Mouse (Mus musculus) midbrain, embryonic 12.5 days (tissue): Measurements from ENCODE around the gene Ptpre. TPM values are rescaled to one million over a fixed set of nuclear protein-coding genes. Genes with fewer than 3 reads are reported as not detected.

ENCODE experiments used
- ATAC-seq: fragments of 200-750 bp; cut with Nextera tagmentation; 2 replicates; pipeline ENCODE4 v1.8.0; 2017; ENCODE audit warnings: low read depth, moderate TSS enrichment, moderate library complexity; ENCODE audit not compliant: low FRiP score
- H3K27ac ChIP-seq: fragments of 300-500 bp; sonication (generic); replicated peaks from 2 replicates; pipeline ENCODE4 v1.5.1; 2016; ENCODE audit warnings: mild to moderate bottlenecking
- H3K27me3 ChIP-seq: fragments of 300-500 bp; sonication (generic); 2 replicates; pipeline ENCODE4 v1.6.1; 2016; ENCODE audit warnings: mild to moderate bottlenecking
- H3K36me3 ChIP-seq: fragments of 300-500 bp; sonication (generic); 2 replicates; pipeline ENCODE4 v1.6.1; 2016
- H3K4me1 ChIP-seq: fragments of 300-500 bp; sonication (generic); 2 replicates; pipeline ENCODE4 v1.6.1; 2016
- H3K4me2 ChIP-seq: fragments of 300-500 bp; sonication (generic); replicated peaks from 2 replicates; pipeline ENCODE4 v1.6.1; 2016; ENCODE audit warnings: mild to moderate bottlenecking, moderate library complexity
- H3K4me3 ChIP-seq: fragments of 300-500 bp; sonication (generic); 2 replicates; pipeline ENCODE4 v1.5.1; 2016; ENCODE audit warnings: mild to moderate bottlenecking
- H3K9ac ChIP-seq: fragments of 300-500 bp; sonication (generic); replicated peaks from 2 replicates; pipeline ENCODE4 v1.6.1; 2016; ENCODE audit warnings: mild to moderate bottlenecking, moderate library complexity
- H3K9me3 ChIP-seq: fragments of 300-500 bp; sonication (generic); 2 replicates; pipeline ENCODE4 v1.6.1; 2016; ENCODE audit warnings: mild to moderate bottlenecking
- WGBS: fragments of 180-500 bp; shearing (Covaris S2); methylation state at CpG from one replicate; pipeline ENCODE4 v1.1.7; 2016; 5-methylcytosine and 5-hydroxymethylcytosine counted together
- polyA plus RNA-seq: library from polyadenylated mRNA; unstranded; fragments of >200 nt; fragmentation: Nextera tagmentation; extraction: Ambion mirVana; gene quantifications from 2 replicates; pipeline ENCODE4 v1.2.1, GENCODE M21; 2016

The Ptpre gene
- polyA plus RNA-seq, 1 experiment from 2014 or later: 1.4 TPM

DNA sequence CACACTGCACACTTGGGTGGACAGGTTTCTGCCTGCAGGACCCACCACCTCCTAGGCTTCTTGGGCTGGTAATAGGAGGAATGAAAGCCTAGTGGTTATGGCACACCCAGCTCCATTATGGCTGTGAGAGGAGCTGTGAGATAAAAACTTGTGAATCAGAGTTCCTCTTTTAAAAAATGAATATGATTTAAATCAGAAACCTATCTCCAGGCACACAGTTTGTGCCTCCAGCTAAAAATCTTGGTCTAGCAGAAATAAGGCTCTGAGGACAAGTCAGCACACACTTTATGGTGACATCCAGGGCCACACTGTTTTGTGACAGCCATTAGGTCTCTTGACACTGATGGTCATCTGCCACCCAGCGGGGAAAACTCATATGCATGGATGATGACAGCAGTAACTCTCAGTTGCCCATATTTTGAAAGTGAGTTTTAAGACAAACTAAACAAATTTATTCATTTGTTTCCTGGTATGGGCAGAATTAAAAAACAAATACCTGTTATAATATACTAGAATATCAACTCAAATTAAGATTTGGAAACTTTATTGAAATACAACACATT is 47.9 kb downstream of the Ptpre start:
- ATAC-seq: no peak

DNA sequence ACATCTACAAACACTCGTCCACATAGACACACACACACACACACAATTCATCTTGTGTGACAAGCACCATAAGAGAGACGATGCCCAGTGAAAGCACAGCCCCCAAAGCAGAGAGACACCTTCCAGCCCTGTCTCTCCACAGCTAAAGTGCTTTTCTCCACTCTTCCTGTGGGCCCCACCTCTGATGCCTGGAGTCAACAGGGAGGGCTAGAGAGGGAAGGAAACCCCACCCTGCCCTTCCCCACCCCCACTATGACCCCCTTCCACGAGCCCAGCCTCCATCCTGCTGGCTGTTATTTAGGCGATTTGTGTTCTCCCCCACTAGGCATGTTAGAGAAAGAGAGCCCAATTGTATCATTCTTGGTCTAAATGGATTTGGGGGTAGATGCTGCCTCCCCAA is 49.1 kb downstream of the Ptpre start:
- H3K4me2 ChIP-seq: no peak overlapping the region
- ATAC-seq: no peak
- H3K27me3 ChIP-seq: no peaks in the 10 kb centered on the region
- no peaks in the 10 kb centered on the region for H3K36me3 ChIP-seq
- no peaks in the 10 kb centered on the region for H3K4me1 ChIP-seq
- no peaks in the 10 kb centered on the region for H3K9me3 ChIP-seq
- H3K4me3 ChIP-seq: no peak overlapping the region
- no peak overlapping the region for H3K9ac ChIP-seq
- 53% methylated on average over 4 of the region's 4 CpGs for WGBS
- H3K27ac ChIP-seq: no peak overlapping the region

More for the DNA sequence above, 47.9 kb downstream of the Ptpre start:
- Histone ChIP-seq H3K36me3 (no peaks in the 10 kb centered on the region), H3K9ac (no peak overlapping the region), H3K9me3 (no peaks in the 10 kb centered on the region), H3K4me2 (no peak overlapping the region), H3K27ac (no peak overlapping the region), H3K4me3 (no peak overlapping the region), H3K27me3 (no peaks in the 10 kb centered on the region), H3K4me1 (no peaks in the 10 kb centered on the region)
- WGBS: 89% methylated on average over 1 of the region's 1 CpGs

DNA sequence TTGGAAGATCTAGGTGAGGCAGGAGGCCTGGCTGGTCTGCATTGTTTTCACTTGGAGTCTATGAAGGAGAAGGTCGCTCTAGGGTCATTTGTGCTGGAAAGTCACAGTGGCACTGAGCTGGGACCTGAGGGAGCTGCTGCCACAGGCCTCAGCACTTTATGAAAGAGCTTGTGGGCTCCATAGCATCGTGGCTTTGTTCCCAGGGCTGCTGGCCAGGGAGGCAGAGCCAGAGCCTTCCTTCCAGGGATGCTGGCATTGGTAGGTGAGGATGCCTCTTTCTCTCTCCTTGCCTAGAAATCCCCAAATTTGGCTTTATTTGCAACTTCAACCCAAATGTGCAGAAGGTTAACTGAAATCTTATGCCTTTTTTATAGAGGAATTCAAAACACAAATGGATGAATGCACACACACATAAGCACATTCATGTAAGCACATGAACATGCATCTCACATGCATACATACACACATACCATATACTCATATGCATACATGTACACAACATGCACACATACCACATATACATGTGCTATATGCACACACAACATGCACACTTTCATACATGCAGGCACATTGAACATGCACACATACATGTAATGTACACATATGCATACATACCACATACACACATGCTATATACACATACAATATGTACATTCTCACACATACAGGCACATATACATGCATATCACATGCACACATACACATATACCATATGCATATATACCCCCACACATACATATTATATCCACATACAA is 50.7 kb downstream of the Ptpre start:
- ATAC-seq: no peak
- Histone ChIP-seq H3K4me3 (no peak overlapping the region), H3K4me2 (no peak overlapping the region), H3K27ac (no peak overlapping the region), H3K27me3 (no peaks in the 10 kb centered on the region), H3K9me3 (no peaks in the 10 kb centered on the region), H3K9ac (no peak overlapping the region), H3K36me3 (no peaks in the 10 kb centered on the region), H3K4me1 (no peaks in the 10 kb centered on the region)
- WGBS: 66% methylated on average over 2 of the region's 2 CpGs

DNA sequence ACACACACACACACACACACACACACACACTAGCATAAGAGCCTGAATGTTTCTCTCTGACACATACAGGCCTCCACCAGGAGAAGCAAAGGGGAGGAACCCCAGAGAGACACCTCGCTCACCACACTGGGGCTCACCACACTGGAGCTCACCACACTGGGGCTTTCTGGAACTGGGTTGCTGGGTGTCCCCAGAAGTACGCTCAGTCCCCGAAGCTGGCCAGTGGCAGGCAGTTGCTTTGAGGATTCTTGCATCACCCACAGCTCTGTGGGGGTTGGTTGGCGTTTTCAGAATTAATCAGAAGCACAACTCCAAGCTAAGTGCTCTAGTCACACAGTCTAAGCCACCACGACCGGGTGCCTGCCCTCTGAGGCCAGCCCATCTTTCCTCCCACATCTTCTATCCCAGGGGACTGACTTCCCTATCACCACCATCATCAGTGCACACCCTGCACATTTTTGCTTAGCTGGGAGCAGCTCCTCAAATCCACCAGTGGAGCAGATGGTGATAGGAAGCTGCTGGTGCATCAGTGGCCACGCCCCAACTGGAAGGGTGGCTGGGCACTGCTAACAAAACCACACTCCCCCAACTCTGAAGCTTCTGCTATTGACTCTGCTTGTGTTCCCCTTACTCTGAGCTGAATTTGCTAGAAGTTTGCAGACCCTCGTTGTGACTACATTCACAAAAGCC is 51.5 kb downstream of the Ptpre start:
- H3K27me3 ChIP-seq: no peaks in the 10 kb centered on the region
- H3K9ac ChIP-seq: no peak overlapping the region
- no peak overlapping the region for H3K27ac ChIP-seq
- no peaks in the 10 kb centered on the region for H3K4me1 ChIP-seq
- H3K4me2 ChIP-seq: no peak overlapping the region
- H3K36me3 ChIP-seq: no peaks in the 10 kb centered on the region
- H3K9me3 ChIP-seq: no peaks in the 10 kb centered on the region
- no peak overlapping the region for H3K4me3 ChIP-seq
- ATAC-seq: no peak
- 82% methylated on average over 8 of the region's 8 CpGs for WGBS

DNA sequence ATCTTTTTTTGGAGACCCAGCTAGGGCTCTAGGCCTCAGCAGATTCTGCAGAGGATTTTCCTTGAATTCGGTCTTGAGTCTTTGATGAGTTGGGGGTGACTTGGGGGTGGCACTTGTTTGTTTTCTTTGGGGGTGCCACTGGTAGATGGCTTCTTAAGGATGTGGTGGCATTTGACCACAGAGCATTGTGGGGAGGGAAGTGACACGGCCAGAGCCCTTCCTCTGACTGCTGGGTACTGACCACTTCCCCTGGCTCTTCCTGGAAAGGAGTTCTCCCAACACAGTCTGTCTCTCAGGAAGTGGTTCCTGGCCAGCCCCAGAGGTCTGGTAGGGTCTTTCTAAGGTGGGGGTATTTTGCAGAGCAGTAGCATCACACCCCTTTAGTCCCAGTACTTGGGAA is 54.2 kb downstream of the Ptpre start:
- H3K4me1 ChIP-seq: 0 out of 2 replicates have a peak, but pooled peaks cover 1% of the 10 kb centered on the region
- H3K4me2 ChIP-seq: no peak overlapping the region
- no peaks in the 10 kb centered on the region for H3K27me3 ChIP-seq
- H3K36me3 ChIP-seq: no peaks in the 10 kb centered on the region
- no peaks in the 10 kb centered on the region for H3K9me3 ChIP-seq
- ATAC-seq: no peak
- H3K27ac ChIP-seq: no peak overlapping the region
- H3K4me3 ChIP-seq: no peak overlapping the region
- whole genome bisulfite sequencing: 86% methylated on average over 2 of the region's 2 CpGs
- H3K9ac ChIP-seq: no peak overlapping the region

DNA sequence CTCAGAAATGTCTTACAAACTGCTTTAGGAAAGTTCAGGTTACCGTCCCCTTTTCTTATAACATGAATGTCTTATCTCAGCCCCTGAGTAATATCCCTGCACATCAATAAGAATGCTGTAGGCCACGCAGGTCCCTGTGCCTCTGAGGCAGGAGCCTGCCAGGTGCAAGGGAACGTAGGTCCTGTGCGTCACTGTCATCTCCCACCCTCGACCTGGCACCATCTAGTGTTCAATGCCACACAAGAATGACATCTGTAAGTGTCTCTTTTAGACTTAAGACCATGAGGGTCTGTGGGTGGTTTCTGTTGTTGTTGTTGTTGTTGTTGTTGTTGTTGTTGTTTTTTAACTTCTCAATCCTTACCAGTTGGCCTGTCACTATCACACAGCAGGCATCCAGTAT is 56.0 kb downstream of the Ptpre start:
- Histone ChIP-seq H3K27me3 (no peaks in the 10 kb centered on the region), H3K4me2 (no peak overlapping the region), H3K4me1 (0 out of 2 replicates have a peak, but pooled peaks cover 5% of the 10 kb centered on the region), H3K9ac (no peak overlapping the region), H3K36me3 (no peaks in the 10 kb centered on the region), H3K27ac (no peak overlapping the region), H3K4me3 (no peak overlapping the region), H3K9me3 (no peaks in the 10 kb centered on the region)
- 84% methylated on average over 5 of the region's 5 CpGs for WGBS
- no peak for ATAC-seq

DNA sequence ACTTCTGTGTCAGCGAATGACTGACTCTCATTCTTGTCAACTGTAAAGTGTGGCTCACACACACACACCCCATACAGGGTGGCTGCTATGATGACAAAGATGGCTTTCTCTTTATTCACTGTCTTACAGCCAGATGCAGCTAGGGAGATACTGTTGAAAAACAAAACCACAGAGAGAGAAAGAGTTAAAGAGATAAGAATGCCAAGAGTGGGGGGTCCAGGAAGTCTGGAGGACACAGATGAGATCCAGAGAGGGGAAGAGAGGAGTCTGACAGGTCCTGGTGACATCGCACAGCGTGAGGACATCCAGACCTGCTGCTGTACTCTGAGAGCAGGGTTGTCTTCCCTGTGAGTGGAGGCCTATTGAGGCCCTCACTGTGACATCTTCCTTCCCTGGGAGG is 56.5 kb downstream of the Ptpre start:
- H3K4me1 ChIP-seq: 0 out of 2 replicates have a peak, but pooled peaks cover 5% of the 10 kb centered on the region
- no peak overlapping the region for H3K4me3 ChIP-seq
- H3K9ac ChIP-seq: no peak overlapping the region
- no peak overlapping the region for H3K27ac ChIP-seq
- H3K36me3 ChIP-seq: no peaks in the 10 kb centered on the region
- no peak overlapping the region for H3K4me2 ChIP-seq
- WGBS: 90% methylated on average over 3 of the region's 3 CpGs
- ATAC-seq: no peak
- H3K9me3 ChIP-seq: no peaks in the 10 kb centered on the region
- no peaks in the 10 kb centered on the region for H3K27me3 ChIP-seq

DNA sequence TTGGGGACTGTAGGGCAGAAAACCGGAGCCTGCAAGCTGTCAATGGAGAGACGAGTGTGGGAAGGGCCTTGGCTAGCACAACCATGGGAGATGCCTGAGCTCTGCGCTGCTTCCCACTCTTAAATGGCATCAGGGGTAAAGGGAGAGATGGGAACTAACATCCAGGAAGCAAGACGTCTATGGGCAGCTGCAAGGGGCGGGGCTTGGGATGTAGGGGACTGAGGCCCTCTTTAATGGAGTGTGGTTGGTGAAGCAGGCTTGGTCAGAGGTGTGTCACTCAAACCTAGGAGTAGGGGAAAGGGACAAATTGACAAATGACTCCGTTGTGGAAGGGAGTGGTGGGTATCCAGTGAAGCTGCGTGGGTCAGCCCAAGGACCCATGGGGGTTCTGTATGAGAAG is 57.4 kb downstream of the Ptpre start:
- Histone ChIP-seq H3K4me2 (no peak overlapping the region), H3K36me3 (no peaks in the 10 kb centered on the region), H3K27ac (no peak overlapping the region), H3K4me3 (no peak overlapping the region), H3K4me1 (0 out of 2 replicates have a peak, but pooled peaks cover 5% of the 10 kb centered on the region), H3K9ac (no peak overlapping the region), H3K27me3 (no peaks in the 10 kb centered on the region), H3K9me3 (no peaks in the 10 kb centered on the region)
- WGBS: 76% methylated on average over 7 of the region's 7 CpGs
- no peak for ATAC-seq

DNA sequence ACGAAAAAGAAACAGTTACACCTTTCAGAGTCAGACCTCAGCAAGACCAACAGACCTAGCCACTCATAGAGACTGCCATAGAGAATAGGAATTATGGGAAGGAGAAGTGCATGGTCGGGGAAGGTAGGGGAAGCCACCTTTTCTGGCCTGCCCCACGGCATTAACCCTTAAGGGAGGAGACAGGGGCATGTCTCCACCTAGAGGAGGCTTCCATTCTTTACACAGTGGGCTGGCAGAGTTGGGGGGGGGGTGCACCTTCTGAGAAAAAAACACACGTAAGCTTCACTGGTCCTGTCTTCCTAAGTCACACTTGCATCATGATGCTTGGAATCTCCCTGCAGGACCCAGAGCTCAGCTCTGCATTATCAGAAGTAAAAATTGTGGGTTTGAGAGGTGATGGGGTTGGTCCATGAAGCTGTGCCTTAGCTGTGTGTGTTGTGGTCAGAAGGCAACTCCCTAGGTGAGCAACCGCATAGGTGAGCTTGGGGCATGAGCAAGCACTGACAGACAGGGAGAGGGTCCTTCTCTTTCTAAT is 58.4 kb downstream of the Ptpre start:
- no peak overlapping the region for H3K4me3 ChIP-seq
- H3K9me3 ChIP-seq: no peaks in the 10 kb centered on the region
- 0 out of 2 replicates have a peak, but pooled peaks cover 5% of the 10 kb centered on the region for H3K4me1 ChIP-seq
- no peak overlapping the region for H3K9ac ChIP-seq
- ATAC-seq: no peak
- no peaks in the 10 kb centered on the region for H3K36me3 ChIP-seq
- H3K27ac ChIP-seq: no peak overlapping the region
- no peak overlapping the region for H3K4me2 ChIP-seq
- 54% methylated on average over 5 of the region's 5 CpGs for WGBS
- no peaks in the 10 kb centered on the region for H3K27me3 ChIP-seq

DNA sequence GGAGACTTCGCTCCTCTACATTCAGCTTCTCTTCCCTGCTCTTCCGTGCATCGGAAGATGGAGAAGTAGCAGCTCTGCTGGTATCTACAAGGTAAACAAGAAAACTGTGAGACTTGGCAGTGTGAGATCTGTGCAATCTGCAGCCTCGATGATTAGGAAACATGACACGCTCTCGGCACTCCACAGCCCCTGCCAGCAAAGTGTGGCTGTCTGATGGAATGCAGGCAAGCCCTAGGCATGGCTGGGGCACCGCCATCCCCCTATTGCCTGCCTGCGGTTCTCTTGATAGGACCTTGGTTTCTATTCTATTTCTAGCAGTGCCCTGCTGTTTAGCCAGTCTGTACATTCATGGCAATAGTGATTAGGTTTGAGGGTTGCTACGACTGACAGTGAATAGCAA is 59.7 kb downstream of the Ptpre start:
- Histone ChIP-seq H3K27ac (no peak overlapping the region), H3K4me2 (no peak overlapping the region), H3K36me3 (no peaks in the 10 kb centered on the region), H3K27me3 (no peaks in the 10 kb centered on the region), H3K4me3 (no peak overlapping the region), H3K4me1 (0 out of 2 replicates have a peak, but pooled peaks cover 5% of the 10 kb centered on the region), H3K9ac (no peak overlapping the region), H3K9me3 (no peaks in the 10 kb centered on the region)
- ATAC-seq: no peak
- 68% methylated on average over 9 of the region's 9 CpGs for WGBS

DNA sequence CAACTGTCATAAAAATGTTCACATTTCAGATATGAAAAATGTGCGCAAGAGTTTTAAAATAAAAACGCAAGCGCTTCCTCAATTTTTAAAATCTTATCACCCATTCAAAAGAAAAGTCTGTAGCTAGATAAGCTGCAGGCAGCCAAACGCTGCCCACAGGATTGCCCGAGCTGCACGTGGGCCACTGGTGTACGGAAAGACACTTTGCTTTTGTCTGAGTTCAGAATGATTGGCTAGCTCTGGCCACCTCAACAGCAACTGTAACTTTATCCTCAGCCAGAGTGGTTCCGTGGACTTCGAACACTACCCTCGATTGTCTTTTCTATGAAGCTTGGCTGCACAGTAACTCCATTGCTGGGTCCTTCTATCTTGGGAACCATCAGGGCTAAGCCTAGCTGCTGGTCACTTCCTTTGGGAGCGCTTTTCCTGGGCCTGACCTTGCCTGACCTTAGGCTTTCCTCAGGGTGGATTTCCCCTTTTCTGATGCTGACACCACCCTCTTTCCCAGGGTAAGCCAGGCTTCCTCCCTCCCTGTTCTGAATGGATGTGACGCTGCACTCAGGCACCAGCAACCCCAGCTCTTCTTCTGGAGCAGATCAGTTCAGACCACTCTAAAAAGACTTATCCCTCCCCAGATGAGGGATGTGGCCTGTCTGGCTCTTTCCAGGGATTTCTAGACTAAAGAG is 60.5 kb downstream of the Ptpre start:
- H3K27me3 ChIP-seq: no peaks in the 10 kb centered on the region
- WGBS: 63% methylated on average over 12 of the region's 12 CpGs
- no peaks in the 10 kb centered on the region for H3K9me3 ChIP-seq
- H3K9ac ChIP-seq: no peak overlapping the region
- H3K4me1 ChIP-seq: 0 out of 2 replicates have a peak, but pooled peaks cover 5% of the 10 kb centered on the region
- no peaks in the 10 kb centered on the region for H3K36me3 ChIP-seq
- H3K4me3 ChIP-seq: no peak overlapping the region
- no peak overlapping the region for H3K4me2 ChIP-seq
- no peak for ATAC-seq
- no peak overlapping the region for H3K27ac ChIP-seq
